Mouse (Mus musculus): ENCODE data around the gene Map2k5. TPM values are rescaled to one million over a fixed set of nuclear protein-coding genes. Genes with fewer than 3 reads are reported as not detected.

Map2k5 gene
- polyA plus RNA-seq, 1 experiment: 34.3 TPM

GRCm38 (mm10) chr9:63163756-63164155, 213.9 kb downstream of the Map2k5 start:
- no peak for DNase-seq

DNA sequence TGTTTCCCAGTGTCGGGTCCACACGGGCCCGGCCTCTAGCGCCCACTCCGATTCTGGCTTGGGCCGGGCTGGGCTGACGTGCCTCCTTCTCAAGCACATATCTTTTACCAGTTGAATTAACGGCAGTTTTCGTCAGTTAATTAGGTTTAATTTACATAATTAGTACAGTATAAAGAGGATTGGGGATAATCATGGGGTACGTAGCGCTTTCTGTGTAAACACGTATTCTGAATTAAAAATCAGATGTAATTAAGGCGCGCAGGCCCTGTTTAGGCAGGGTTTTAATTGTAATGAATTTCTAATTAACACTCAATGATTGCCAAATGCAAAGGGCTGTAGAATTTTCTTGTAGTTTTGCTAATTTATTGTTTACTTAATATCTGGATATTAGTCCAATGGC, 225.8 kb downstream of the Map2k5 start:
- TF ChIP-seq CTCF (conservative IDR thresholded peaks at IDR 0.05; ENCODE audit: insufficient read depth, insufficient read length, low read depth, low read length): no peak
- TF ChIP-seq POLR2A (IDR thresholded peaks at IDR 0.05; ENCODE audit: low read depth, low read length): no peak
- 25% methylated on average over 14 of the region's 14 CpGs for WGBS
- no peak for DNase-seq
- Histone ChIP-seq H3K36me3 (ENCODE audit: control insufficient read depth, insufficient read depth, low read length) (no peaks in the 10 kb centered on the region), H3K4me3 (ENCODE audit: insufficient read depth, low read depth, low read length) (no peak overlapping the region), H3K27me3 (replicated peaks; ENCODE audit: control insufficient read depth, insufficient read depth, low read length) (peaks cover 5% of the 10 kb centered on the region), H3K4me1 (ENCODE audit: control insufficient read depth, insufficient read depth, low read length) (no peaks in the 10 kb centered on the region), H3K27ac (ENCODE audit: insufficient read depth, low read depth, low read length) (no peak overlapping the region)

More at GRCm38 (mm10) chr9:63163756-63164155, 213.9 kb downstream of the Map2k5 start:
- Histone ChIP-seq H3K36me3 (ENCODE audit: control insufficient read depth, insufficient read depth, low read length) (no peaks in the 10 kb centered on the region), H3K27ac (ENCODE audit: insufficient read depth, low read depth, low read length) (no peak overlapping the region), H3K4me1 (ENCODE audit: control insufficient read depth, insufficient read depth, low read length) (no peaks in the 10 kb centered on the region), H3K4me3 (ENCODE audit: insufficient read depth, low read depth, low read length) (no peak overlapping the region), H3K27me3 (replicated peaks; ENCODE audit: control insufficient read depth, insufficient read depth, low read length) (no peaks in the 10 kb centered on the region)
- WGBS: 89% methylated on average over 8 of the region's 8 CpGs
- TF ChIP-seq CTCF (conservative IDR thresholded peaks at IDR 0.05; ENCODE audit: insufficient read depth, insufficient read length, low read depth, low read length) (no peak), POLR2A (IDR thresholded peaks at IDR 0.05; ENCODE audit: low read depth, low read length) (no peak)

DNA sequence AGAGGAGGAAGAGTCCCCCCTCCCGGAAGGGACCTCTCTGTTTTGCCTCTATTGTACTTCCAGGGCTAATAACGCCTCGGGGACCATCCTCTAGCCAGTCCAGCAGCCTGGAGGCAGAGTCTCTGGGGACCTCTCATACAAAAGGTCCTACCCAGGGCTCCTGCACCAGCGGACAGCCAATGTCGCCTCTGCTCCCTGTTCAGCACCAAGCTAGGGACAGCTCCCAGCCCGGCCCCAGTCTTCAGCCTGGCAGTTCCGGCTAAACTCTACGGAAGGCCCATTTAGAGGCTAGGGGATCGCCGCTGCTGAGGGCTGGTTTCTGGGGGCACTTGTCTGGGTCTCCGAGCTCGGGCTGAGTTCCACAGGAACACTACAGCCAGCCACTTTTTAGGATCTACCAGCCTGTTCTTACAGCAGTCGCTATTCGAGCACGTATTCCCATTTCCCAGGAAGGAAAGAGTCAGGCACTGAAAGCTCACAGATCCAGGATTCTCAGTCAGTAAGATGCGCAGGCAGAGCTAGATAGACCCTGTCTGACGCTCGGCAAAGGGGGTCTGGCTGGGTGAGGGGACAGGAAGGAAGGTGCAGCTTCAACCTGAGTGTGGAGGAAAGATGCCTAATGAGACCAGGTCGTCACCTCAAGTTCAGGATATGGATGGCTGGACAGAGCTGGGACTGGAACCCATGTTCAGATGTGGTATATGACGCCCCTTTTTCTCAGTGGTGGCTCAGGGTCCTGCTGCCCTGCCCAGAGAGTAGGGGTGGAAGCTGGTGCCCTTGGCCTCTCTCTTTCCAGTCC, 226.4 kb downstream of the Map2k5 start:
- H3K36me3 ChIP-seq (ENCODE audit: control insufficient read depth, insufficient read depth, low read length): no peaks in the 10 kb centered on the region
- peak; percentile 64 for DNase-seq
- H3K27ac ChIP-seq (ENCODE audit: insufficient read depth, low read depth, low read length): no peak overlapping the region
- 3% methylated on average over 20 of the region's 20 CpGs for WGBS
- no peak for TF ChIP-seq CTCF (conservative IDR thresholded peaks at IDR 0.05; ENCODE audit: insufficient read depth, insufficient read length, low read depth, low read length)
- TF ChIP-seq POLR2A (IDR thresholded peaks at IDR 0.05; ENCODE audit: low read depth, low read length): no peak
- peaks cover 9% of the 10 kb centered on the region for H3K27me3 ChIP-seq (replicated peaks; ENCODE audit: control insufficient read depth, insufficient read depth, low read length)
- H3K4me1 ChIP-seq (ENCODE audit: control insufficient read depth, insufficient read depth, low read length): no peaks in the 10 kb centered on the region
- H3K4me3 ChIP-seq (ENCODE audit: insufficient read depth, low read depth, low read length): no peak overlapping the region

DNA sequence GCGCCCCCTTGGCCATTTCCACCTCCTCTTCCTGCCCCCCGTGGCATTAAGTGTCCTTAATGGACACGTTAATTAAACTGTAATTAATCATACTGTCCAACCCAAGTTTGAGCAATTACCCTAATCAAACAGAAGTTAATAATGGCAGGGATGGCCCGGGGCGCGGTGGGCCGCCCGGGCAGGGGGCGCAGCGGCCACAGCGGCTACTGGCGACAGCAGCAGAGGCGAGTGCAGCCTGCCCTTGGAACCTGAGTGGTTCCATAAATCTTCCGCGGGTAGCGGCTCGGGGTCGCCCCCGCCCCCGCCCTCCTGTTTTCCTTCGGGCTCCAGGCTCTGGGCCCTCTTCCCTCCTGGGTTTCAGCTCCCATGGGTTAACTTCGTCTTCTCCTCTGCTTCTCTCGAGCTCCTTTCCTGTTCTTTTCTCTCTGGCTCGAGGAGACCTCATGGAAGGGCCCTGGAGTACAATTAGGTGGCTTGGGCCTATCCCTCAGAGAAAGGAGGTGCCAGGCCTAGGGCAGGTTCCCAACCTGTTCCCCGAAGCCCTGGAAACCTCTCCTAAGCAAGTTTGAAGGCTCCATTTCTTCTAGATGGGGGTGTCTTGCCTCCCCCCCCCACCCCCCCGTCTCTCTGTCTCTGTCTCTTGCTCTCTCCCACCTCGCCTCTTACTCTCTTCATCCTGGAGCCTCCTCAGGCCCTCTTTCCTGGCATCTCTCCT, 227.5 kb downstream of the Map2k5 start:
- WGBS: 4% methylated on average over 27 of the region's 27 CpGs
- DNase-seq: no peak
- H3K4me3 ChIP-seq (ENCODE audit: insufficient read depth, low read depth, low read length): no peak overlapping the region
- TF ChIP-seq CTCF (conservative IDR thresholded peaks at IDR 0.05; ENCODE audit: insufficient read depth, insufficient read length, low read depth, low read length): no peak
- TF ChIP-seq POLR2A (IDR thresholded peaks at IDR 0.05; ENCODE audit: low read depth, low read length): no peak
- H3K4me1 ChIP-seq (ENCODE audit: control insufficient read depth, insufficient read depth, low read length): no peaks in the 10 kb centered on the region
- H3K27me3 ChIP-seq (replicated peaks; ENCODE audit: control insufficient read depth, insufficient read depth, low read length): peaks cover 15% of the 10 kb centered on the region
- H3K36me3 ChIP-seq (ENCODE audit: control insufficient read depth, insufficient read depth, low read length): no peaks in the 10 kb centered on the region
- no peak overlapping the region for H3K27ac ChIP-seq (ENCODE audit: insufficient read depth, low read depth, low read length)

DNA sequence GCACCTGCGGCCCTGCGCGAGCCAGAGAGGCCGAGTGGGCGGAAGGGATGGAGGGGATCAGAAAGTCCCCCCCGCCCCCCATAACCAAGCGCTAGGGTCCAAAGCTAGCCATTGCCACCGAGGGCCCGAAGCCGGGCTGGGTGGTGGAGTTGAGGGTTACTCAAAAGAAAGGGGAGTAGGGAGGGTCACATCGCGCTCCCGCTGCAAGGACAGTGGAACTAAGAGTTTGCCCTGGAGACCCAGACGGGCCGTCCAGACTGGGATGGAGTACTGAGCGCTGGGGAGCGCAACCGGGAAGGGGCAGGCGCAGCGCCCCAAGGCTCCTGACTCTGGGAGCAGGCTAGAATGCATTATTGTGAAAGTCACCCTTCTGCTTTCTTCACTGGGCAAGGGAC, 228.3 kb downstream of the Map2k5 start:
- no peak for TF ChIP-seq CTCF (conservative IDR thresholded peaks at IDR 0.05; ENCODE audit: insufficient read depth, insufficient read length, low read depth, low read length)
- no peak for TF ChIP-seq POLR2A (IDR thresholded peaks at IDR 0.05; ENCODE audit: low read depth, low read length)
- no peak for DNase-seq
- H3K27ac ChIP-seq (ENCODE audit: insufficient read depth, low read depth, low read length): no peak overlapping the region
- H3K27me3 ChIP-seq (replicated peaks; ENCODE audit: control insufficient read depth, insufficient read depth, low read length): peaks cover 19% of the 10 kb centered on the region
- H3K36me3 ChIP-seq (ENCODE audit: control insufficient read depth, insufficient read depth, low read length): no peaks in the 10 kb centered on the region
- H3K4me3 ChIP-seq (ENCODE audit: insufficient read depth, low read depth, low read length): no peak overlapping the region
- 4% methylated on average over 20 of the region's 20 CpGs for WGBS
- no peaks in the 10 kb centered on the region for H3K4me1 ChIP-seq (ENCODE audit: control insufficient read depth, insufficient read depth, low read length)

DNA sequence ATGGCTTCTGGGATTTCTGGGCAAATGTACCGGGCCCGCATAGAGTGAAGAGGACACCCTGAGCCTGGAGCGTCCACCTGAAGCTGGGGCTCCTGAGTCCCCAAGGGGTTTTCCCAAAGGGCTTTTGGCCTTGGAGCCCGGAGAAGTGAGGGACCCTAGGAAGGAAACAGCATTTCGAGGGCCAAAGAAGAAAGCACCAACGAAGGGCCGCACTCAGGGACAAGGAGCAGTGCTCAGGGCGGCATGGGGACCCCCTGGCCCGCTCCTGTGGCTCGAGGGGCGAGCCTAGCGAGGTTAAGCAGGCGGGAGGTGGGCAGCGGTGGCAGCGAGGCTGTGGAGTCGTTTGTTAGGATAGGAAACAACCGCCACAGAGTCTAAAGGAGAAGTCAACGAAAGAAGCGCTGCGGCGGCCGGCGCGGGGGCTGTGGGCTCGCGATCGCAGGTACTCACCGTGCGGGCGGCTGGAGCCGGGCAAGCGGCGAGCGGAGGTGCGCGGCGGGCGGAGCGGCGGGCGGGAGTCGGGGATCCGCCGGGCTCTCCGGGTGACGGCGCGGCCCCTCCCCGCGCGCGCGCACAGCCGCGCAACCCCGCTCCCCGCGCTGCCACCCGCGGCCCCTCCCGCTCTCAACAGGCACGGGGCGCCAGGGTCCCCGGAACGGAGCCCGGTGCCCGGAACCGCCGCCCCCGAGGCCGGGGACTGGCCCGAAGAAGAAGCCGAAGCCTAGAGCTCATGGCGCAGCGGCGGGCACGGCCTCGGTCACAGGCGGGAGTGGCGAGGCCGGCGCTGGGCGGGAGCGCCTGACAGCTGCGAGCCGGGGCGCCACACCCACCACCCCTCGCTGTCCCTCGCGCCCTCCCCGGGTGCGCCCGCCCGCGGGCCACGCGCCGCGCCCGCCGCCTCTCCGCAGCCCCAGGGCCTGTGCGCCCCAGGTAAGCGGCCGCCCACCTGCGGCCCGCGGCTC, 229.0 kb downstream of the Map2k5 start, which contains the start of gene Skor1:
Skor1 (minus strand) TSS at position 552 of the 962 bp plus-strand sequence.
- no peaks in the 10 kb centered on the region for H3K36me3 ChIP-seq (ENCODE audit: control insufficient read depth, insufficient read depth, low read length)
- H3K4me3 ChIP-seq (ENCODE audit: insufficient read depth, low read depth, low read length): no peak within 1 kb of the TSS
- TF ChIP-seq CTCF (conservative IDR thresholded peaks at IDR 0.05; ENCODE audit: insufficient read depth, insufficient read length, low read depth, low read length): no peak
- no peak for TF ChIP-seq POLR2A (IDR thresholded peaks at IDR 0.05; ENCODE audit: low read depth, low read length)
- DNase-seq: no peak
- WGBS: 1% methylated on average over 86 of the region's 108 CpGs
- H3K4me1 ChIP-seq (ENCODE audit: control insufficient read depth, insufficient read depth, low read length): no peaks in the 10 kb centered on the region; the same call in 1 of the 2 replicates
- no peak within 1 kb of the TSS for H3K27ac ChIP-seq (ENCODE audit: insufficient read depth, low read depth, low read length)
- H3K27me3 ChIP-seq (replicated peaks; ENCODE audit: control insufficient read depth, insufficient read depth, low read length): peaks cover 20% of the 10 kb centered on the region
